Mouse (Mus musculus): ENCODE data around the gene Gm45234. TPM values are rescaled to one million over a fixed set of nuclear protein-coding genes. Genes with fewer than 3 reads are reported as not detected.
A peak's percentile ranks its signal among the peaks of the same experiment; 100 is the strongest.

Gm45234 gene
- polyA plus RNA-seq, 2 experiments, result not detected

- H3K27me3 ChIP-seq (ENCODE audit: control insufficient read depth, insufficient read depth, low read length), result peaks cover 37% of the 10 kb centered on the region
- DNase-seq (ENCODE audit: low read depth in 3 of 3, low spot score in 3 of 3), result no peak
- no peak for ATAC-seq (ENCODE audit: insufficient read depth)
- no peak overlapping the region for H3K9ac ChIP-seq (replicated peaks)
- H3K4me3 ChIP-seq (ENCODE audit: insufficient read depth in 1 of 2, low read depth in 2 of 2, low read length in 2 of 2), result no peak overlapping the region
- peaks cover 0 to 3% of the 10 kb centered on the region in 2 experiments; a peak in 2 of 4 replicates for H3K4me1 ChIP-seq (replicated peaks; ENCODE audit: control insufficient read depth in 2 of 2, insufficient read depth in 2 of 2, low read length in 1 of 2)
- no peaks in the 10 kb centered on the region for H3K36me3 ChIP-seq (replicated peaks; ENCODE audit: control insufficient read depth, insufficient read depth, low read depth)
- no peak overlapping the region for H3K27ac ChIP-seq
- 54% methylated on average over 5 of the region's 5 CpGs for WGBS (ENCODE audit: insufficient replicate concordance)
- H3K4me2 ChIP-seq (ENCODE audit: low read depth), result no peak overlapping the region
- no peak for TF ChIP-seq EP300 (IDR thresholded peaks at IDR 0.05; ENCODE audit: low read depth)
- TF ChIP-seq CTCF (IDR thresholded peaks at IDR 0.05; ENCODE audit: low read depth), result no peak
- H3K9me3 ChIP-seq (ENCODE audit: control insufficient read depth, low read length), result no peaks in the 10 kb centered on the region
Measured at GRCm38 (mm10) chr6:124757909-124758848, 2.4 kb upstream of the Gm45234 start.

- peaks cover 37% of the 10 kb centered on the region for H3K27me3 ChIP-seq (ENCODE audit: control insufficient read depth, insufficient read depth, low read length)
- H3K9me3 ChIP-seq (ENCODE audit: control insufficient read depth, low read length), result no peaks in the 10 kb centered on the region
- H3K9ac ChIP-seq (replicated peaks), result no peak overlapping the region
- peaks cover 0 to 3% of the 10 kb centered on the region in 2 experiments; a peak in 2 of 4 replicates for H3K4me1 ChIP-seq (replicated peaks; ENCODE audit: control insufficient read depth in 2 of 2, insufficient read depth in 2 of 2, low read length in 1 of 2)
- WGBS (ENCODE audit: insufficient replicate concordance), result 30% methylated on average over 5 of the region's 5 CpGs
- peak overlapping the region; percentile 78 for H3K4me2 ChIP-seq (ENCODE audit: low read depth)
- no peak overlapping the region for H3K27ac ChIP-seq
- DNase-seq (ENCODE audit: low read depth in 3 of 3, low spot score in 3 of 3) (no peak), ATAC-seq (ENCODE audit: insufficient read depth) (no peak)
- TF ChIP-seq EP300 (IDR thresholded peaks at IDR 0.05; ENCODE audit: low read depth) (no peak), CTCF (IDR thresholded peaks at IDR 0.05; ENCODE audit: low read depth) (no peak)
- H3K36me3 ChIP-seq (replicated peaks; ENCODE audit: control insufficient read depth, insufficient read depth, low read depth), result no peaks in the 10 kb centered on the region
- H3K4me3 ChIP-seq (ENCODE audit: insufficient read depth in 1 of 2, low read depth in 2 of 2, low read length in 2 of 2), result no peak overlapping the region
Measured at GRCm38 (mm10) chr6:124757351-124757880, 1.6 kb upstream of the Gm45234 start.

- H3K4me1 ChIP-seq (replicated peaks; ENCODE audit: control insufficient read depth in 2 of 2, insufficient read depth in 2 of 2, low read length in 1 of 2), result peaks cover 0 to 3% of the 10 kb centered on the region in 2 experiments; a peak in 2 of 4 replicates
- peak overlapping the region; percentile 53 to 55 for H3K4me3 ChIP-seq (ENCODE audit: insufficient read depth in 1 of 2, low read depth in 2 of 2, low read length in 2 of 2)
- H3K9me3 ChIP-seq (ENCODE audit: control insufficient read depth, low read length), result no peaks in the 10 kb centered on the region
- H3K36me3 ChIP-seq (replicated peaks; ENCODE audit: control insufficient read depth, insufficient read depth, low read depth), result no peaks in the 10 kb centered on the region
- 2% methylated on average over 53 of the region's 54 CpGs for WGBS (ENCODE audit: insufficient replicate concordance)
- no peak overlapping the region for H3K27ac ChIP-seq
- H3K9ac ChIP-seq (replicated peaks), result peak overlapping the region; percentile 31; the same call in 1 of the 2 replicates
- no peak for TF ChIP-seq CTCF (IDR thresholded peaks at IDR 0.05; ENCODE audit: low read depth)
- no peak for TF ChIP-seq EP300 (IDR thresholded peaks at IDR 0.05; ENCODE audit: low read depth)
- DNase-seq (ENCODE audit: low read depth in 3 of 3, low spot score in 3 of 3) (no peak), ATAC-seq (ENCODE audit: insufficient read depth) (peak; percentile 37)
- peaks cover 37% of the 10 kb centered on the region for H3K27me3 ChIP-seq (ENCODE audit: control insufficient read depth, insufficient read depth, low read length)
- H3K4me2 ChIP-seq (ENCODE audit: low read depth), result peak overlapping the region; percentile 78
Measured at GRCm38 (mm10) chr6:124756652-124757350, 980 bp upstream of the Gm45234 start.

GRCm38 (mm10) chr6:124755306-124755705, 515 bp downstream of the Gm45234 start:
- ATAC-seq (ENCODE audit: insufficient read depth) (no peak), DNase-seq (ENCODE audit: low read depth in 3 of 3, low spot score in 3 of 3) (no peak)
- Histone ChIP-seq H3K27me3 (ENCODE audit: control insufficient read depth, insufficient read depth, low read length) (peaks cover 37% of the 10 kb centered on the region), H3K9ac (replicated peaks) (no peak overlapping the region), H3K36me3 (replicated peaks; ENCODE audit: control insufficient read depth, insufficient read depth, low read depth) (no peaks in the 10 kb centered on the region), H3K4me2 (ENCODE audit: low read depth) (peak overlapping the region; percentile 78), H3K4me1 (replicated peaks; ENCODE audit: control insufficient read depth in 2 of 2, insufficient read depth in 2 of 2, low read length in 1 of 2) (peaks cover 0 to 3% of the 10 kb centered on the region in 2 experiments; a peak in 2 of 4 replicates), H3K9me3 (ENCODE audit: control insufficient read depth, low read length) (no peaks in the 10 kb centered on the region), H3K4me3 (ENCODE audit: insufficient read depth in 1 of 2, low read depth in 2 of 2, low read length in 2 of 2) (peak overlapping the region; percentile 46 to 53), H3K27ac (no peak overlapping the region)
- TF ChIP-seq EP300 (IDR thresholded peaks at IDR 0.05; ENCODE audit: low read depth) (no peak), CTCF (IDR thresholded peaks at IDR 0.05; ENCODE audit: low read depth) (no peak)
- WGBS (ENCODE audit: insufficient replicate concordance), result 17% methylated on average over 3 of the region's 3 CpGs

All from liver, embryonic 14.5 days (tissue).